Mouse (Mus musculus): ENCODE measurements around the gene Ptgds. TPM values are rescaled to one million over a fixed set of nuclear protein-coding genes. Genes with fewer than 3 reads are reported as not detected.

Gene Ptgds
- total and polyA plus RNA-seq, 3 experiments: 0.37 to 0.46 TPM; not detected in 1

DNA sequence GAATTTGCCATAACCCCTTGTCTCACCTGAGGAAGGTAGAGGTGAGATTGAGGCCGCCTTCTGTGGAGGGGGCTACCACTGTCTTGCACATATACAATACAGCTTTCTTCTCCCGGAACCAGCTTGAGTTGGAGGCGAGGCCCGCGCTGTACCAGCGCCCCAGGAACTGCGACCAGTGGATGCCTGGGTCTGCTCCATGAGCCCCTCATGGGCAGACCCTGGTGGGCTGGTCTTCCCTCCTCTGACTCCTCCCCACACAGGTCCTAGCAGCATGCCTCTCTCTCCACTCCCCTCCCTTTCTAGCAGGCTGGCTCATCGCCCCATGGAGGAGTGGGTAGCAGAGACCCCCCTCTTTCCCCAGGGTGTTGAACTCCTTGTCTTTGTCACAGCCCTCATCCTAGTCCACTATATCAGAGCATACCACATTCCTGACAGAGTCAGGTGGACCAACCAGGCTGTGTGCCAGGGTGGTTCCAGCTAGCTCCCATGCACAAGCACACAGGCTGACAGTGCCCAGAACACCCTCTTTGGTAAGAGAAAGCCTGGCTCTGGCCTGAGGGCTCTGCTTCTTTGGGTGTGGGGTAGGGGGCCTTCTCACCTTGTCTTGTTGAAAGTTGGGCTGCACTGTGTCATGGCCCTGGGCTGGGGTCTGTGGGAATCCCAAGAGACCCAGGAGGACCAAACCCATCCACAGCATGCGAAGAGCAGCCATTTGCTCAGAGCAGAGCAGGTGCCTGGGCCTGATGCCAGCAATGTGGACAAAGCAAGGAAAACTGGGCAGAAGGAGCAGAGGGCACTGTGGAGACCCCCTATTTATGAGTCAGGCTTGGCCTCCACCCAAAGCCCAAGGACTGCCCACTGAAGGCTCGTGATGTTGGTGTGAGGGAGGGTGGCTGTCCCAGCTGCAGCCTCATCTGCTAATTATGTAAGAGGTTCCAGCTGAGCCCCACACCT is 607 bp downstream of the Ptgds start:
- Histone ChIP-seq H3K79me2 (replicated peaks; ENCODE audit: control insufficient read depth, extremely low read depth, insufficient read depth, poor library complexity, severe bottlenecking) (no peaks in the 10 kb centered on the region), H3K27me3 (replicated peaks) (no peaks in the 10 kb centered on the region), H3K4me2 (ENCODE audit: insufficient read depth, low read depth, poor library complexity, severe bottlenecking) (no peak overlapping the region), H3K9me3 (replicated peaks; ENCODE audit: low read length) (no peaks in the 10 kb centered on the region), H3K27ac (ENCODE audit: insufficient read depth, low read depth) (no peak overlapping the region), H3K4me3 (replicated peaks in 1 of 3; ENCODE audit: low read depth in 2 of 3, low read length in 2 of 3, poor library complexity in 1 of 3) (no peak overlapping the region), H3K4me1 (ENCODE audit: control insufficient read depth in 1 of 2, insufficient read depth in 2 of 2) (peaks cover 21 to 51% of the 10 kb centered on the region in 2 experiments), H3K9ac (ENCODE audit: insufficient read depth, low read depth) (no peak overlapping the region), H3K36me3 (replicated peaks in 1 of 2; ENCODE audit: control insufficient read depth in 1 of 2, insufficient read depth in 1 of 2, low read length in 1 of 2) (no peaks in the 10 kb centered on the region)
- dilution Hi-C loops (cut with MboI; ENCODE audit: extremely low pct_ligation_motif_present, extremely low pct_unique_long_range_greater_than_20kb, low sequenced_read_pairs) (no loop called here), in situ Hi-C loops (cut with MboI; ENCODE audit: low pct_ligation_motif_present, low pct_unique_long_range_greater_than_20kb, low sequenced_read_pairs) (no loop called here)
- no peak for DNase-seq (ENCODE audit: extremely low read depth)
- no peak for TF ChIP-seq TBP (conservative IDR thresholded peaks at IDR 0.05; ENCODE audit: low read depth, low read length)
- TF ChIP-seq UBTF (IDR thresholded peaks at IDR 0.05; ENCODE audit: low read depth, low read length): no peak
- TF ChIP-seq USF2 (conservative IDR thresholded peaks at IDR 0.05; ENCODE audit: low read depth, low read length): no peak
- no peak for TF ChIP-seq MEF2A (IDR thresholded peaks at IDR 0.05; ENCODE audit: borderline replicate concordance, low read depth, low read length)
- no peak for TF ChIP-seq CHD1 (IDR thresholded peaks at IDR 0.05; ENCODE audit: low read depth, low read length)
- no peak for TF ChIP-seq USF1 (IDR thresholded peaks at IDR 0.05; ENCODE audit: low read depth, low read length)
- TF ChIP-seq POLR2A (IDR thresholded peaks at IDR 0.05; ENCODE audit: low read depth, low read length): no peak
- TF ChIP-seq JUND (conservative IDR thresholded peaks at IDR 0.05; ENCODE audit: low read depth, low read length): no peak
- TF ChIP-seq MAX (IDR thresholded peaks at IDR 0.05; ENCODE audit: low read length): no peak
- no peak for TF ChIP-seq ZKSCAN1 (IDR thresholded peaks at IDR 0.05; ENCODE audit: borderline replicate concordance, low read depth, low read length)
- TF ChIP-seq MAZ (IDR thresholded peaks at IDR 0.05; ENCODE audit: low read depth, low read length): no peak
- TF ChIP-seq NELFE (IDR thresholded peaks at IDR 0.05; ENCODE audit: low read depth, low read length): no peak
- TF ChIP-seq ETS1 (conservative IDR thresholded peaks at IDR 0.05; ENCODE audit: low read depth, low read length): no peak
- no peak for TF ChIP-seq CHD2 (IDR thresholded peaks at IDR 0.05; ENCODE audit: low read length)

DNA sequence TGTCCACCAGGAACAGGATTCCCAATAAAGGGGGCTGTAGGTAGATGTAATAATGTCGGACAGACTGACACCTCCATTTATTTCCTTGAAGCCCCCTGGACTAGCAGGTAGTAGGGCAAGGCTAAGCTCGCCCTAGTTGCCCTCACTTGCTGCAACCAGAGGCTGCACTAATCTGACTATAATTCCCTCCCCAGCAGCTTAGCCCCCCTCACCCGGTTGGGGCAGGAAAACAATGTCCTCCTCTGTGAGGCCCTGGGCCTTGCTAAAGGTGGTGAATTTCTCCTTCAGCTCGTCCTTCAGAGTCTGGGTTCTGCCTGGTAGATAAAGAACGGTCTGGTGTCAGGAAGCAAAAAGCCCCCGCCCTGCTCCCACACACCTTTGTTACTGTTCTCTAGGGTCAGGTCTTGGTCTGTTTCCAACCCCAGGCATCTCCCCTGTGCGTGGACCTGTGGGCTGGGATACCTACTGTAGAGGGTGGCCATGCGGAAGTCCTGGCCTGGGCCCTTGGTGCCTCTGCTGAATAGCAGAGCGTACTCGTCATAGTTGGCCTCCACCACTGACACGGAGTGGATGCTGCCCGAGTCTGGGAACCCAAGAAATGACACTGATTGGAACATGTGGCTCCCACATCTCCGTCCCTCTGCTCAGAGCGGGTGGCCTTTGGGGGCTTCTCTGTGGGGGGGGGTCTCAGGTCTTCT is 2.1 kb downstream of the Ptgds start:
- Histone ChIP-seq H3K4me1 (ENCODE audit: control insufficient read depth in 1 of 2, insufficient read depth in 2 of 2) (peaks cover 27 to 59% of the 10 kb centered on the region in 2 experiments), H3K4me2 (ENCODE audit: insufficient read depth, low read depth, poor library complexity, severe bottlenecking) (no peak overlapping the region), H3K27ac (ENCODE audit: insufficient read depth, low read depth) (no peak overlapping the region), H3K36me3 (replicated peaks in 1 of 2; ENCODE audit: control insufficient read depth in 1 of 2, insufficient read depth in 1 of 2, low read length in 1 of 2) (no peaks in the 10 kb centered on the region), H3K9me3 (replicated peaks; ENCODE audit: low read length) (no peaks in the 10 kb centered on the region), H3K79me2 (replicated peaks; ENCODE audit: control insufficient read depth, extremely low read depth, insufficient read depth, poor library complexity, severe bottlenecking) (no peaks in the 10 kb centered on the region), H3K27me3 (replicated peaks) (no peaks in the 10 kb centered on the region), H3K4me3 (replicated peaks in 1 of 3; ENCODE audit: low read depth in 2 of 3, low read length in 2 of 3, poor library complexity in 1 of 3) (no peak overlapping the region), H3K9ac (ENCODE audit: insufficient read depth, low read depth) (no peak overlapping the region)
- TF ChIP-seq TCF12 (IDR thresholded peaks at IDR 0.05; ENCODE audit: low read depth, low read length): no peak
- TF ChIP-seq USF2 (conservative IDR thresholded peaks at IDR 0.05; ENCODE audit: low read depth, low read length): no peak
- no peak for TF ChIP-seq CTCF (conservative IDR thresholded peaks at IDR 0.05 in 1 of 2, IDR thresholded peaks at IDR 0.05 in 1 of 2; ENCODE audit: low read depth in 2 of 2, low read length in 2 of 2)
- TF ChIP-seq MXI1 (IDR thresholded peaks at IDR 0.05; ENCODE audit: low read depth, low read length): no peak
- TF ChIP-seq JUND (conservative IDR thresholded peaks at IDR 0.05; ENCODE audit: low read depth, low read length): no peak
- TF ChIP-seq JUN (IDR thresholded peaks at IDR 0.05; ENCODE audit: insufficient read depth, low read depth, low read length): no peak
- TF ChIP-seq NRF1 (IDR thresholded peaks at IDR 0.05; ENCODE audit: low read depth, low read length): no peak
- no peak for TF ChIP-seq USF1 (IDR thresholded peaks at IDR 0.05; ENCODE audit: low read depth, low read length)
- TF ChIP-seq ZC3H11A (IDR thresholded peaks at IDR 0.05; ENCODE audit: low read depth, low read length): no peak
- TF ChIP-seq SIN3A (IDR thresholded peaks at IDR 0.05; ENCODE audit: low read length): no peak
- no peak for TF ChIP-seq MAFK (IDR thresholded peaks at IDR 0.05; ENCODE audit: insufficient replicate concordance, low read length)
- no peak for DNase-seq (ENCODE audit: extremely low read depth)
- in situ Hi-C loops (cut with MboI; ENCODE audit: low pct_ligation_motif_present, low pct_unique_long_range_greater_than_20kb, low sequenced_read_pairs): no loop called here
- dilution Hi-C loops (cut with MboI; ENCODE audit: extremely low pct_ligation_motif_present, extremely low pct_unique_long_range_greater_than_20kb, low sequenced_read_pairs): no loop called here

Data from CH12.LX (cell line).